Mouse (Mus musculus) CH12.LX (cell line): ENCODE results near the gene Selenoo. TPM values are rescaled to one million over a fixed set of nuclear protein-coding genes. Genes with fewer than 3 reads are reported as not detected.

ENCODE experiments used
- DNase-seq: peaks from one replicate; pipeline ENCODE4 v3.0.0-alpha.2; 2013; ENCODE audit errors: extremely low read depth
- H3K27ac ChIP-seq: 2 replicates; pipeline ENCODE4 v1.5.1; 2012; ENCODE audit warnings: low read depth, mild to moderate bottlenecking, control low read depth, moderate library complexity; ENCODE audit not compliant: insufficient read depth
- H3K27me3 ChIP-seq: replicated peaks from 2 replicates; pipeline ENCODE3; 2012; ENCODE audit warnings: inconsistent platforms
- H3K36me3 ChIP-seq, 2 experiments: replicated peaks in 1 of 2; 2 replicates each; pipeline versions ENCODE3 to v1.6.1; 2012; ENCODE audit warnings: inconsistent platforms in 1 of 2, low read length in 1 of 2, mild to moderate bottlenecking in 1 of 2, mixed read lengths in 1 of 2, moderate library complexity in 1 of 2; ENCODE audit not compliant: control insufficient read depth in 1 of 2, insufficient read depth in 1 of 2
- H3K4me1 ChIP-seq, 2 experiments: 2 replicates each; pipeline ENCODE4 v1.6.1; 2012; ENCODE audit warnings: inconsistent platforms in 1 of 2, moderate library complexity in 1 of 2; ENCODE audit not compliant: insufficient read depth in 2 of 2, control insufficient read depth in 1 of 2
- H3K4me2 ChIP-seq: 2 replicates; pipeline ENCODE4 v1.6.1; 2012; ENCODE audit warnings: low read depth, mild to moderate bottlenecking, control low read depth; ENCODE audit not compliant: poor library complexity, insufficient read depth, severe bottlenecking
- H3K4me3 ChIP-seq, 3 experiments: fragments of 150-350 bp in 1 of 3; sonication (generic) in 1 of 3; replicated peaks in 1 of 3; 2 replicates each; pipeline versions ENCODE3 to v1.5.1; 2011 to 2012; ENCODE audit warnings: low read depth in 2 of 3, low read length in 2 of 3, mild to moderate bottlenecking in 2 of 3, moderate library complexity in 2 of 3, control low read depth in 1 of 3, improper control_type of control experiment in 1 of 3, inconsistent platforms in 1 of 3, mixed read lengths in 1 of 3; ENCODE audit not compliant: poor library complexity in 1 of 3
- H3K79me2 ChIP-seq: replicated peaks from 2 replicates; pipeline ENCODE4 v1.6.1; 2012; ENCODE audit warnings: mild to moderate bottlenecking, moderate library complexity; ENCODE audit not compliant: control insufficient read depth, poor library complexity, insufficient read depth, severe bottlenecking; ENCODE audit errors: extremely low read depth
- H3K9ac ChIP-seq: 2 replicates; pipeline ENCODE4 v1.6.1; 2012; ENCODE audit warnings: low read depth, mild to moderate bottlenecking, control low read depth, moderate library complexity; ENCODE audit not compliant: insufficient read depth
- H3K9me3 ChIP-seq: replicated peaks from 2 replicates; pipeline ENCODE3; 2012; ENCODE audit warnings: low read length, inconsistent platforms, mixed read lengths
- CHD1 ChIP-seq: IDR thresholded peaks from 2 replicates; pipeline ENCODE4 v1.6.1; 2012; ENCODE audit warnings: low read depth, low read length, improper control_type of control experiment, inconsistent platforms
- CHD2 ChIP-seq: IDR thresholded peaks from 2 replicates; pipeline ENCODE4 v1.6.1; 2011; ENCODE audit warnings: low read length, improper control_type of control experiment
- CTCF ChIP-seq, 2 experiments: IDR thresholded peaks in 1 of 2; conservative IDR thresholded peaks in 1 of 2; 2 replicates each; pipeline ENCODE4 v1.5.1; 2011 to 2012; ENCODE audit warnings: low read depth in 2 of 2, low read length in 2 of 2, improper control_type of control experiment in 1 of 2, inconsistent platforms in 1 of 2, mild to moderate bottlenecking in 1 of 2, moderate library complexity in 1 of 2
- E2F4 ChIP-seq: IDR thresholded peaks from 2 replicates; pipeline ENCODE4 v1.6.1; 2011; ENCODE audit warnings: low read depth, low read length, improper control_type of control experiment; ENCODE audit not compliant: insufficient replicate concordance
- EP300 ChIP-seq: IDR thresholded peaks from 2 replicates; pipeline ENCODE4 v1.6.1; 2011; ENCODE audit warnings: low read length, improper control_type of control experiment
- ETS1 ChIP-seq: conservative IDR thresholded peaks from 2 replicates; pipeline ENCODE4 v1.6.1; 2012; ENCODE audit warnings: low read depth, mild to moderate bottlenecking, inconsistent platforms, low read length, improper control_type of control experiment, moderate library complexity
- GABPA ChIP-seq: IDR thresholded peaks from 2 replicates; pipeline ENCODE4 v1.6.1; 2012; ENCODE audit warnings: low read depth, low read length, improper control_type of control experiment, inconsistent platforms; ENCODE audit not compliant: insufficient replicate concordance
- HCFC1 ChIP-seq: IDR thresholded peaks from 2 replicates; pipeline ENCODE4 v1.6.1; 2012; ENCODE audit warnings: low read depth, mild to moderate bottlenecking, inconsistent platforms, low read length, improper control_type of control experiment
- IRF4 ChIP-seq: IDR thresholded peaks from 2 replicates; pipeline ENCODE4 v1.6.1; 2014; ENCODE audit warnings: low read depth, mild to moderate bottlenecking, inconsistent platforms, low read length, improper control_type of control experiment
- JUND ChIP-seq: conservative IDR thresholded peaks from 2 replicates; pipeline ENCODE4 v1.6.1; 2011; ENCODE audit warnings: low read depth, low read length, improper control_type of control experiment
- KAT2A ChIP-seq: IDR thresholded peaks from 2 replicates; pipeline ENCODE4 v1.6.1; 2012; ENCODE audit warnings: low read length, improper control_type of control experiment, inconsistent platforms; ENCODE audit not compliant: insufficient replicate concordance
- MAFK ChIP-seq: IDR thresholded peaks from 2 replicates; pipeline ENCODE4 v1.6.1; 2011; ENCODE audit warnings: low read length, improper control_type of control experiment; ENCODE audit not compliant: insufficient replicate concordance
- MAX ChIP-seq: IDR thresholded peaks from 2 replicates; pipeline ENCODE4 v1.6.1; 2011; ENCODE audit warnings: low read length, improper control_type of control experiment
- MAZ ChIP-seq: IDR thresholded peaks from 2 replicates; pipeline ENCODE4 v1.6.1; 2012; ENCODE audit warnings: low read depth, mild to moderate bottlenecking, inconsistent platforms, low read length, improper control_type of control experiment, moderate library complexity
- MEF2A ChIP-seq: IDR thresholded peaks from 2 replicates; pipeline ENCODE4 v1.6.1; 2014; ENCODE audit warnings: low read depth, mild to moderate bottlenecking, inconsistent platforms, low read length, improper control_type of control experiment, borderline replicate concordance
- MXI1 ChIP-seq: IDR thresholded peaks from 2 replicates; pipeline ENCODE4 v1.6.1; 2011; ENCODE audit warnings: mild to moderate bottlenecking, low read depth, low read length, improper control_type of control experiment
- MYC ChIP-seq: IDR thresholded peaks from 2 replicates; pipeline ENCODE4 v1.6.1; 2011; ENCODE audit warnings: low read depth, mild to moderate bottlenecking, improper control_type of control experiment, low read length
- NELFE ChIP-seq: IDR thresholded peaks from 2 replicates; pipeline ENCODE4 v1.6.1; 2011; ENCODE audit warnings: low read depth, low read length, improper control_type of control experiment
- NRF1 ChIP-seq: IDR thresholded peaks from 2 replicates; pipeline ENCODE4 v1.6.1; 2014; ENCODE audit warnings: low read depth, mild to moderate bottlenecking, inconsistent platforms, low read length, improper control_type of control experiment, moderate library complexity
- PAX5 ChIP-seq: IDR thresholded peaks from 2 replicates; pipeline ENCODE4 v1.6.1; 2012; ENCODE audit warnings: low read length, inconsistent platforms, mixed read lengths
- POLR2AphosphoS2 ChIP-seq: IDR thresholded peaks from 2 replicates; pipeline ENCODE4 v1.6.1; 2011; ENCODE audit warnings: low read depth, low read length, improper control_type of control experiment
- RCOR1 ChIP-seq: conservative IDR thresholded peaks from 2 replicates; pipeline ENCODE4 v1.6.1; 2012; ENCODE audit warnings: low read depth, mild to moderate bottlenecking, inconsistent platforms, low read length, improper control_type of control experiment
- SIN3A ChIP-seq: IDR thresholded peaks from 2 replicates; pipeline ENCODE4 v1.6.1; 2012; ENCODE audit warnings: low read length, improper control_type of control experiment, inconsistent platforms
- SMC3 ChIP-seq: IDR thresholded peaks from 2 replicates; pipeline ENCODE4 v1.6.1; 2011; ENCODE audit warnings: low read depth, low read length, improper control_type of control experiment
- TCF12 ChIP-seq: IDR thresholded peaks from 2 replicates; pipeline ENCODE4 v1.6.1; 2014; ENCODE audit warnings: low read depth, mild to moderate bottlenecking, inconsistent platforms, low read length, improper control_type of control experiment
- UBTF ChIP-seq: IDR thresholded peaks from 2 replicates; pipeline ENCODE4 v1.6.1; 2012; ENCODE audit warnings: low read depth, mild to moderate bottlenecking, inconsistent platforms, low read length, improper control_type of control experiment, moderate library complexity
- USF1 ChIP-seq: IDR thresholded peaks from 2 replicates; pipeline ENCODE4 v1.6.1; 2014; ENCODE audit warnings: low read depth, mild to moderate bottlenecking, inconsistent platforms, low read length, improper control_type of control experiment
- ZC3H11A ChIP-seq: IDR thresholded peaks from 2 replicates; pipeline ENCODE4 v1.6.1; 2012; ENCODE audit warnings: low read depth, mild to moderate bottlenecking, inconsistent platforms, low read length, improper control_type of control experiment
- ZMIZ1 ChIP-seq: IDR thresholded peaks from 2 replicates; pipeline ENCODE4 v1.6.1; 2012; ENCODE audit warnings: low read depth, mild to moderate bottlenecking, inconsistent platforms, low read length, improper control_type of control experiment
- ZNF384 ChIP-seq: IDR thresholded peaks from 2 replicates; pipeline ENCODE4 v1.6.1; 2012; ENCODE audit warnings: low read depth, low read length, improper control_type of control experiment, inconsistent platforms
- dilution Hi-C: fragments of 300-500 bp; cut with MboI; formaldehyde crosslinking; loops from 2 replicates; pipeline ENCODE4 v1.14.3; 2020; ENCODE audit warnings: low sequenced_read_pairs; ENCODE audit not compliant: extremely low pct_unique_long_range_greater_than_20kb, extremely low pct_ligation_motif_present
- in situ Hi-C: fragments of 300-500 bp; cut with MboI; formaldehyde crosslinking; loops from 3 replicates; pipeline ENCODE4 v1.14.3; 2019; ENCODE audit warnings: low sequenced_read_pairs, low pct_ligation_motif_present, low pct_unique_long_range_greater_than_20kb, mixed read lengths
- polyA plus RNA-seq: library from polyadenylated mRNA; unstranded; fragments of >175 nt; gene quantifications from 2 replicates; pipeline ENCODE4 v1.2.1, GENCODE M21; 2012; ENCODE audit warnings: low read depth; ENCODE audit not compliant: insufficient read length
- total RNA-seq, 2 experiments: library from RNA; depleted of rRNA; stranded (reverse); fragments of 300-350 nt in 1 of 2; fragments of >200 nt in 1 of 2; gene quantifications; 2 replicates each; pipeline ENCODE4 v1.2.3; 2012 to 2014

Selenoo gene
- total and polyA plus RNA-seq, 3 experiments: 3.7 to 11.7 (median 8.7) TPM

DNA sequence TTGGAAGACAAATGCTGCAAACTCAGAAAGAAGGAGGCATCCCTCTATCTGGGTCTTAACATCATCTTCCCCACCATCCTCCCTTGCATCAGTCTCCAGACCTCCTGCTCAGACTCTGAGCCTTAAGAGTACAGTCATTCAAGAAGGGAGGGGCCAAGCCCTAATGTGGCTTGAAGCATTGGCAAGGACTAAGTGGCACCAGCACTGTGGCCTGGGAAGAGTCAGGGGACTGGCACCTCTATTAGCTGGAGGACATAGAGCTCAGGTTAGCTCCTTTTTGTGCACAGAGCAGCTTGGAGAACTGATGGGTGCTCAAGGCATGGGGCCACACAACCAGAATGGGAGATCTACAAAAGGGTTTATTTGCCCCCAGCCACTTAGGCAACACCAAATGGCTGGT lies 41.4 kb downstream of the Selenoo start:
- TF ChIP-seq UBTF (no peak), MAX (no peak), POLR2AphosphoS2 (no peak), ZC3H11A (no peak), SMC3 (no peak), CHD1 (no peak), GABPA (no peak), HCFC1 (no peak), EP300 (no peak), SIN3A (no peak), MAFK (no peak), IRF4 (no peak), NRF1 (no peak), TCF12 (no peak), MEF2A (no peak)
- H3K27me3 ChIP-seq: peaks cover 38% of the 10 kb centered on the region
- no peak overlapping the region for H3K4me2 ChIP-seq
- no peaks in the 10 kb centered on the region for H3K9me3 ChIP-seq
- in situ Hi-C loops: no loop called here
- DNase-seq: no peak
- H3K4me3 ChIP-seq: no peak overlapping the region
- H3K36me3 ChIP-seq: peaks cover 2 to 18% of the 10 kb centered on the region in 2 experiments
- peaks cover 21 to 56% of the 10 kb centered on the region in 2 experiments for H3K4me1 ChIP-seq
- dilution Hi-C loops: no loop called here
- H3K9ac ChIP-seq: no peak overlapping the region
- H3K27ac ChIP-seq: no peak overlapping the region
- H3K79me2 ChIP-seq: no peaks in the 10 kb centered on the region

- peaks cover 48% of the 10 kb centered on the region for H3K27me3 ChIP-seq
- no peak overlapping the region for H3K9ac ChIP-seq
- H3K4me3 ChIP-seq: no peak overlapping the region
- in situ Hi-C loops (no loop called here), dilution Hi-C loops (no loop called here)
- no peaks in the 10 kb centered on the region for H3K9me3 ChIP-seq
- H3K79me2 ChIP-seq: no peaks in the 10 kb centered on the region
- H3K36me3 ChIP-seq: peaks cover 0 to 7% of the 10 kb centered on the region in 2 experiments
- H3K4me2 ChIP-seq: peak overlapping the region; percentile 60
- H3K27ac ChIP-seq: no peak overlapping the region
- peaks cover 21 to 57% of the 10 kb centered on the region in 2 experiments for H3K4me1 ChIP-seq
- peak; percentile 93 for DNase-seq
- TF ChIP-seq CHD2: no peak
- TF ChIP-seq ETS1: peak; percentile 79
- peak; percentile 82; the same call in 1 of the 2 replicates for TF ChIP-seq MEF2A
- no peak for TF ChIP-seq CHD1
- no peak for TF ChIP-seq ZMIZ1
- TF ChIP-seq MAFK: peak; percentile 97
- peak; percentile 93 for TF ChIP-seq EP300
- peak in 1 of 2 experiments; percentile 9; a peak in 1 of 4 replicates for TF ChIP-seq CTCF (conservative IDR thresholded peaks at IDR 0.05 in 1 of 2, IDR thresholded peaks at IDR 0.05 in 1 of 2; ENCODE audit: low read depth in 2 of 2, low read length in 2 of 2)
- TF ChIP-seq JUND: peak; percentile 41; the same call in 1 of the 2 replicates
- peak; percentile 64 for TF ChIP-seq MAX
- TF ChIP-seq SMC3: no peak
- TF ChIP-seq TCF12: peak; percentile 83; the same call in 1 of the 2 replicates
- TF ChIP-seq NRF1: 0 out of 2 replicates have a peak, but pooled peaks have one; percentile 41
- peak; percentile 23; the same call in 1 of the 2 replicates for TF ChIP-seq E2F4
- TF ChIP-seq PAX5: no peak
- peak; percentile 59 for TF ChIP-seq MXI1
- no peak for TF ChIP-seq UBTF
- peak; percentile 89 for TF ChIP-seq ZNF384
- peak; percentile 63 for TF ChIP-seq MYC
- TF ChIP-seq KAT2A: 0 out of 2 replicates have a peak, but pooled peaks have one; percentile 19
- TF ChIP-seq SIN3A: peak; percentile 69
- TF ChIP-seq NELFE: no peak
- TF ChIP-seq MAZ: 0 out of 2 replicates have a peak, but pooled peaks have one; percentile 66
- TF ChIP-seq HCFC1: peak; percentile 19; the same call in 1 of the 2 replicates
- no peak for TF ChIP-seq USF1
- peak; percentile 90 for TF ChIP-seq RCOR1
These were observed 42.4 kb downstream of the Selenoo start for GRCm38 (mm10) chr15:89131316-89131715.
